Mouse (Mus musculus) cerebellum, adult 11 months (tissue): ENCODE measurements at regions not wholly inside any gene's neighbourhood (a gene's known extent, or its start where the extent isn't known, plus 50 kb on each side); places are given as distances from the start of the nearest gene placed in this dataset.
"Not testable (repeated sequence)": the region's sequence is repeated elsewhere in the genome, so short reads cannot be mapped to it uniquely, and the experiment has no call there.

Source experiments
- DNase-seq: peaks from one replicate; pipeline ENCODE4 v3.0.0; 2022

- no peak for DNase-seq
Measured at GRCm38 (mm10) chr13:82058872-82059271, 276.0 kb downstream of the Cetn3 start.

- DNase-seq = peak; percentile 3
Measured at GRCm38 (mm10) chr13:82059498-82059897, 276.6 kb downstream of the Cetn3 start.

- DNase-seq = not testable (repeated sequence)
Measured at GRCm38 (mm10) chr13:82063880-82064279, 281.0 kb downstream of the Cetn3 start.

- DNase-seq = no peak
Measured at GRCm38 (mm10) chr13:82066174-82066573, 283.3 kb downstream of the Cetn3 start.

- DNase-seq = no peak
Measured at GRCm38 (mm10) chr13:82066674-82067270, 283.9 kb downstream of the Cetn3 start.

GRCm38 (mm10) chr13:82072449-82072848 is 289.6 kb downstream of the Cetn3 start:
- DNase-seq = no peak

GRCm38 (mm10) chr13:82073343-82073742 is 290.5 kb downstream of the Cetn3 start:
- no peak for DNase-seq

GRCm38 (mm10) chr13:82081375-82081774 is 298.5 kb downstream of the Cetn3 start:
- no peak for DNase-seq

GRCm38 (mm10) chr13:82087635-82088034 is 304.8 kb downstream of the Cetn3 start:
- DNase-seq = no peak

GRCm38 (mm10) chr13:82092186-82092585 is 309.3 kb downstream of the Cetn3 start:
- no peak for DNase-seq

- DNase-seq = no peak
Measured at GRCm38 (mm10) chr13:82106032-82106431, 323.2 kb downstream of the Cetn3 start.

- DNase-seq = no peak
Measured at GRCm38 (mm10) chr13:82129777-82130735, 347.2 kb downstream of the Cetn3 start.
